Mouse (Mus musculus) 3T3-L1 (cell line): ENCODE measurements around the gene 4930426L09Rik.
A peak's percentile ranks its signal among the peaks of the same experiment; 100 is the strongest.

ENCODE experiments used
- DNase-seq: peaks from one replicate; pipeline ENCODE4 v3.0.0-alpha.2; 2015; ENCODE audit warnings: low read depth, low spot score

The 4930426L09Rik gene

GRCm38 (mm10) chr2:18998054-18998478 is at the start of gene 4930426L09Rik, which contains the start of gene Pip4k2a:
TSS of gene 4930426L09Rik (plus strand) at chr2:18998343.
TSS of gene Pip4k2a (minus strand) at chr2:18998126.
- DNase-seq: peak; percentile 70

GRCm38 (mm10) chr2:18948741-18949140 is 49.4 kb upstream of the 4930426L09Rik start:
- DNase-seq: no peak

DNA sequence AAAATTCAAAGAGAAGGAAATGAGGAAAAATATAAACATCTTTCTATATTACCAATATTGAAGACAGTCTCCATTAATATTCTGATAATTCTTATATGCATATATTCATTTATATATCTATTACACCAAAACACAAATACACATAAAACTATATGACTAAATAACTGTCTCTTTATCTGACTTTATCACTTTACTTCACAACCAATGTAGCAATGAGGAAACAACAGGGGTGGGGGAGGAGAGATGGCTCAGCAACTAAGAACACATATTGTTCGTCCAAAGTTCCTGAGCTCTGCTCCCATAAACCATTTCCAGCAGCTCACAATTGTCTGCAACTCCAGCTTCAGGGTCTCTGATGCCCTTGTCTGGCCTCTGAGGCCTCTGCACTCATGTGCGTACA is 47.4 kb upstream of the 4930426L09Rik start:
- DNase-seq: no peak

- no peak for DNase-seq
Measured at GRCm38 (mm10) chr2:18952102-18952673, 46.0 kb upstream of the 4930426L09Rik start.

DNA sequence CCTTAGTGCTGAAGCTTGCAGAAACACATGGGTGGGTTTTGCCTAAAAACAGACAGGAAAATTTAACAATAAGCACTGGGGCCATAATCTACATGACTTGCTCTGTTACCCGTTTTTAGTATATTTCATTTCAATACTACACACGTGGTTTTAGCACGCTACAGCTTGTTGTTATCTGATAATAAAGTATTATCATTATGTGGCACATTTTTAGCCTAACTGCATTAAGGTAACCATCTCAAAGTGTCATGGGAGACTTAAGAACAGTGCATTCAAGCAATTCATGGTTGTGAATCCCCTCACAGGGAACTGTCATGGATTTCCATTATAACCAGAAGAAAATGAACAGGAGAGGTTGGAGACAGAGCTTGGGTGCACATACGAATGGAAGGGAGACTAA is 43.7 kb upstream of the 4930426L09Rik start:
- DNase-seq: no peak

DNA sequence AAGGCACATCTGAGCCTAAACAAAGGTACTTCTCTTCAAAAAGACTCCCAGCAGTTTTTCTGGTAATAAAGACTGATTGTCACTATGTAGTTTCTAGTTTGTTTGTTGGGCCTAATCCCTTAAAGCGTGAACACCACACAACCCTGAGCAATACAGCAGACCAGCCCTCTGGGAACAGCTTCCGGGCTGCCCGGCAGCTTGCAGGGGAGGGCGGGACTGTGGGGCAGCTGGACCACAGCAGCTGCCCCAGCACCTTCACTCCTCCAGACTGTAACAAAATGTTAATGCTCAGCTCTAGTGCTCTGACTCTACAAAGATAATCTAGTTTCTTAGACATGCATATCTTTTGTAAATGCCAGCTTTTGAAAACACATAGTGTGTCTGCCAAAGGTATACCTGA is 43.1 kb upstream of the 4930426L09Rik start:
- no peak for DNase-seq

DNA sequence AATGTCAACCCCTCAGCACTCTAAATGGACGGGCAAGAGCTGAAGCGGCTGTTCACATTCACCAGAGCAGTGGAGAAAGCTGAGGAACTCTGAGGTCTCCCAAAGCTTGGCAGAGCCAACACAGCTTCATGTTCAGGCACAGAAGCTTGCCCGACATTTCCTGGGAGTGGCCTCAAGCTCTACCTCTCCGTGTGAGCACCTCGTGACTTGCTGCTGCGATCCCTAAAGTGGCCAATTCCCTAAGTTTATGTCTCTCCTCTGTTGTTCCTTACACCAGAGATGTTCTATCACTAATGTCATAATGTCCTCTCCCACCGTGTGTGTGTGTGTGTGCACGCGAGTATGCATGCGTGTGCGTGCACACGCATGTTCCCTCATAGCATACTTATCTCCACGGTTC is 42.5 kb upstream of the 4930426L09Rik start:
- DNase-seq: no peak

- no peak for DNase-seq
Measured at GRCm38 (mm10) chr2:18956424-18956823, 41.7 kb upstream of the 4930426L09Rik start.

GRCm38 (mm10) chr2:18956945-18957344 is 41.2 kb upstream of the 4930426L09Rik start:
- no peak for DNase-seq

GRCm38 (mm10) chr2:18957459-18957858 is 40.7 kb upstream of the 4930426L09Rik start:
- DNase-seq: no peak

GRCm38 (mm10) chr2:18958044-18958443 is 40.1 kb upstream of the 4930426L09Rik start:
- no peak for DNase-seq

DNA sequence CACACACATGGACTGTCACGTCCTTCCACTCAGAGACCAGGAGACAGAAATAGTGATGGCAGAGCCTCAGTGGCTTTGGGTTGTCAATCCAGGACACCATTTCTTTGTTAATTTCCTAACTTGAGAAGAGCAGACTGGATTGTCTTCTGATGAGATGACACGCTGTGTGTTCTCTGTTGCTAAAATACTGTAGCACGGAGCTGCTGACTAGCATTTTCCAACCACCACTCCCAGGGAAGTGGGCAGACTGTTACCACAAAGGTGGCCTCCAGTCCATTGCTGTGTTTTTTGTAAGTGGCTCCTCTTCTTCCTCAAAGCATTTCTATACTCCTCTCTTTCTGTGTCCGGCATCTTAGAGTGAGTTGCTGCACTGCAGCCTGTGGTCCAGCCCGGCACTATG is 39.6 kb upstream of the 4930426L09Rik start:
- no peak for DNase-seq

GRCm38 (mm10) chr2:18959008-18959407 is 39.1 kb upstream of the 4930426L09Rik start:
- peak; percentile 51 for DNase-seq

DNA sequence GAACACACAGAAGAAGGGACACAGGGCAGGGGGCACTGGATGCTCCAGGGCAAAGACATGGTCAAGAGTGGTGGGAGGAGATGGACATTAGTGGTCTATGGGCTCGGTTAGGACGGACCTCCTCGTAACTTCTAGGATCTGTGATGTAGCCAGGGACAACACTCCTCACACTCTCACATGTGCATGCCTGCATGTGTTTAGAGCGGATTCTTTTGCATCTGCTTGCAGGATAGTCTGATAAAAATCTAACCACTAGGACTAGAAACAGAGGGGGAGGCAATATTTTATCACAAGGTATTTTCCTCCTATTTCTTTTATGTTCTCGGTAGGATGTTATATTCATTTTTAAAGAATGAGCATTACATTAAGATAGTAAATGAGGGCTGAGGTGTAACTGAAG is 38.6 kb upstream of the 4930426L09Rik start:
- DNase-seq: no peak

GRCm38 (mm10) chr2:18960376-18960973 is 37.7 kb upstream of the 4930426L09Rik start:
- DNase-seq: no peak

GRCm38 (mm10) chr2:18962502-18962901 is 35.6 kb upstream of the 4930426L09Rik start:
- no peak for DNase-seq

DNA sequence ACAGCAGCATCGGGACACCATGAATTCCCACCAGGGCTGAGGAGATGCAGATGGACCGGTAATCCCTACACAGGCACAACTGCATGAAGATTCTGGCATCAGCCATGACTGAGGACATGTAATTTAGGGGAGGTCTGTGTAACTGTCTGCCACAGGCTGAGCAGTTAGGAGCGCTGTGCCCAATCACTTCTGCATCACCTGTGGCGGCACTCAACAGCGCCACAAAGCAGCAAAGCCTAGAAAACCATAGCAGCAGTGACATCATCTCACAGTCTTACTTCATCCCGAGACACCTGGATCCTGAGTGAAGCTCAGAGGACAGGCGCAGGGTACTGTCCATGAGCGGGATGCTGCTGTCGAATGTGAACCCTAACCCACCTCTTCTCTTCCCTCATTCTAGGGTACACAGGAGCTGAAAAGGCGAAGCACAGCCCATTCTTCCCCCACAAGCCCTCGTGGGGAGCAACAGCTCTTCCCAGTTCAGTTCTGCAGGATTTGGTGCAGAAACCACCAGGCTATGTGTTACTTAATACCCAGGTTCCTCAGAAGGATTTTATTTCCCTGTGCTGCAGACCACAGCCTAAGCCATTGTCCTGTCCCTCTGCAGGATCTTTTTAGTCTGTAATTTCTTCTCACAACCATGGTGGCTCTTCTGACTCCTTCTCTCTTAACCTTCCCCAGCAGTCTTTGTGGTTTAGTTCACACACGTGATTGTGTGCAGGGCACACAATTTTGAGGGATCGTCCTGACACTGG is 34.7 kb upstream of the 4930426L09Rik start:
- DNase-seq: no peak

DNA sequence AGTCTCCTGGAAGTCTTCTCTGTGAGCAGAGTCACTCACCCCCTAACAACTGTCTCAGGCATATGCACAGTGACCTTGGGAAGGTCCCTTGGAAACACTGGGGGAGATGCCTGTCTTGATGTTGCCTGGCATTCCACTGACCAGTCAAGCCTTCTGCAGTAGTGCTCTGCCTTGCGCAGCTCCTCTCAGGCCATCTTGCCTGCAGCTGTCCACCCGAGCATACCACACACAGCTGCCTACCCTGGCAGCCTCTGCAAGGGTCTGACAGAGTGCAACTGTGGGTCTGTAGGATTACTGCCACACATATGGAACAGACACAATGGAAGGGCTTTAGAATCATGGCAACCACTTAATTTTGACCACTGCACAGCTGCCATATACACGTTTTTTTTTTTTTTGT is 33.0 kb upstream of the 4930426L09Rik start:
- no peak for DNase-seq

DNA sequence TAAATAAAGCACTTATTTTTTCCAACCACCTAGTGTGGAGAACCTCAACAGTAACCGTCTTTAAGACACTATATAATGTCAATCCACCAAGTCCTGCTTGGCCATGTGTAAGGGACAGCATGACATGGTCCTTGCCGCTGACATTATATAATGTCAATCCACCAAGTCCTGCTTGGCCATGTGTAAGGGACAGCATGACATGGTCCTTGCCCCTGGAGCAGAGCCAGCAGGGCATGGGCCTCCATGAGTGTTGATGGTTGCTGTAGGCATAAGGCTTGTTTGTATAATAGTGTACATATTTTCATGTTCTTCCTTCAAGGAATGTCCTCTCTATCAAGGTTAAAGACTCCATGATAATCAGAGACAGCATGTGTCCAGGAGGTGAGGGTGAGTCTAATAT is 32.2 kb upstream of the 4930426L09Rik start:
- no peak for DNase-seq

GRCm38 (mm10) chr2:18966566-18966965 is 31.6 kb upstream of the 4930426L09Rik start:
- no peak for DNase-seq

GRCm38 (mm10) chr2:18967451-18968063 is 30.6 kb upstream of the 4930426L09Rik start:
- no peak for DNase-seq

GRCm38 (mm10) chr2:18969066-18969681 is 29.0 kb upstream of the 4930426L09Rik start:
- DNase-seq: no peak
